15 mouse cellular contexts compared by ENCODE assay signal in genomic region chr6:124811403-124811665, GRCm38 (mm10). TPM values are rescaled to one million over a fixed set of nuclear protein-coding genes. Genes with fewer than 3 reads are reported as not detected.
DNase-seq lines count a peak whose midpoint lies in the region; ATAC-seq and TF ChIP-seq lines count a peak whose summit lies in the region.
"Had no signal": no experiment of that assay in that cellular context is flagged by ENCODE, and none has a peak within 500 bp of the region (broad histone marks: within the 10 kb centered on the region; RNA-seq: fewer than 3 reads in every experiment).

No protein-coding gene starts in this region.

- peaks cover 72% of the 10 kb centered on the region for H3K4me1 ChIP-seq in midbrain, embryonic 10.5 days
- peaks cover 42% of the 10 kb centered on the region for H3K4me1 ChIP-seq in midbrain, embryonic 16.5 days (ENCODE audit: control insufficient read depth, insufficient read depth, low read length)
- peaks cover 57% of the 10 kb centered on the region for H3K4me1 ChIP-seq in limb, embryonic 15.5 days
- peaks cover 48% of the 10 kb centered on the region for H3K4me1 ChIP-seq in stomach, embryonic 15.5 days

- no peak for DNase-seq in gastrocnemius, adult 2 months
- no peak for DNase-seq in gastrocnemius, postnatal 36 days
- no peak for DNase-seq in midbrain, embryonic 10.5 days (ENCODE audit: low spot score)
- no peak for DNase-seq in spleen, adult 18-20 months
- DNase-seq in kidney, adult 11 months: no peak
- DNase-seq: adrenal gland, postnatal 14 days; forebrain, postnatal 0 days; kidney, adult 18-20 months; kidney, postnatal 4 days had no signal

- no peaks in the 10 kb centered on the region for H3K27me3 ChIP-seq in midbrain, embryonic 10.5 days (ENCODE audit: low read depth, poor library complexity, severe bottlenecking)
- no peaks in the 10 kb centered on the region for H3K27me3 ChIP-seq in midbrain, embryonic 16.5 days (ENCODE audit: control insufficient read depth, insufficient read depth, low read depth, low read length)
- no peaks in the 10 kb centered on the region for H3K27me3 ChIP-seq in limb, embryonic 15.5 days
- no peaks in the 10 kb centered on the region for H3K27me3 ChIP-seq in stomach, embryonic 15.5 days (replicated peaks)
- H3K27me3 ChIP-seq: hindbrain, embryonic 12.5 days had no signal

- peak overlapping the region; percentile 99 for H3K27ac ChIP-seq in gastrocnemius, adult 2 months
- H3K27ac ChIP-seq in midbrain, embryonic 10.5 days (replicated peaks): no peak overlapping the region
- H3K27ac ChIP-seq in midbrain, embryonic 16.5 days (ENCODE audit: low read length): no peak overlapping the region
- peak overlapping the region; percentile 96; the same call in 1 of the 2 replicates for H3K27ac ChIP-seq in limb, embryonic 15.5 days
- H3K27ac ChIP-seq in stomach, embryonic 15.5 days: peak overlapping the region; percentile 14; the same call in 1 of the 2 replicates
- H3K27ac ChIP-seq: hindbrain, embryonic 12.5 days had no signal

- intact Hi-C loops in gastrocnemius, adult 2 months (cut with DNase I): no loop called here
- intact Hi-C loops in gastrocnemius, postnatal 36 days (cut with DNase I): no loop called here

- 84% methylated on average over 4 of the region's 4 CpGs for WGBS in midbrain, embryonic 10.5 days
- WGBS in midbrain, embryonic 16.5 days: 82% methylated on average over 4 of the region's 4 CpGs
- WGBS in limb, embryonic 15.5 days: 68% methylated on average over 4 of the region's 4 CpGs
- WGBS in stomach, embryonic 15.5 days: 73% methylated on average over 4 of the region's 4 CpGs

- H3K36me3 ChIP-seq in midbrain, embryonic 10.5 days: peaks cover 46% of the 10 kb centered on the region
- peaks cover 7% of the 10 kb centered on the region; the same call in 1 of the 2 replicates for H3K36me3 ChIP-seq in midbrain, embryonic 16.5 days (ENCODE audit: control insufficient read depth, insufficient read depth, low read length)
- peaks cover 39% of the 10 kb centered on the region for H3K36me3 ChIP-seq in limb, embryonic 15.5 days
- peaks cover 16% of the 10 kb centered on the region for H3K36me3 ChIP-seq in stomach, embryonic 15.5 days

- TF ChIP-seq CTCF in gastrocnemius, adult 2 months (IDR thresholded peaks at IDR 0.05): no peak

- ATAC-seq in midbrain, embryonic 16.5 days: no peak
- no peak for ATAC-seq in limb, embryonic 15.5 days (ENCODE audit: insufficient number of reproducible peaks, low FRiP score, low TSS enrichment, low read depth)
- no peak for ATAC-seq in stomach, embryonic 15.5 days (ENCODE audit: insufficient read depth, low FRiP score, low read depth)
- ATAC-seq: forebrain, postnatal 0 days; lung, postnatal 0 days had no signal

- no peak overlapping the region for H3K4me2 ChIP-seq in midbrain, embryonic 16.5 days (ENCODE audit: low read length)
- H3K4me2 ChIP-seq in limb, embryonic 15.5 days: no peak overlapping the region
- 0 out of 2 replicates have a peak overlapping the region, but pooled peaks have one; percentile 79 for H3K4me2 ChIP-seq in stomach, embryonic 15.5 days

- no peak overlapping the region for H3K9ac ChIP-seq in midbrain, embryonic 16.5 days (ENCODE audit: low read depth, low read length)
- H3K9ac ChIP-seq in limb, embryonic 15.5 days: no peak overlapping the region
- H3K9ac ChIP-seq in stomach, embryonic 15.5 days: no peak overlapping the region
- H3K9ac ChIP-seq: forebrain, postnatal 0 days; hindbrain, embryonic 12.5 days had no signal

- no peaks in the 10 kb centered on the region for H3K9me3 ChIP-seq in midbrain, embryonic 10.5 days (replicated peaks)
- no peaks in the 10 kb centered on the region for H3K9me3 ChIP-seq in midbrain, embryonic 16.5 days (replicated peaks; ENCODE audit: control insufficient read depth, low read length, poor library complexity, severe bottlenecking)
- H3K9me3 ChIP-seq in limb, embryonic 15.5 days: no peaks in the 10 kb centered on the region
- no peaks in the 10 kb centered on the region for H3K9me3 ChIP-seq in stomach, embryonic 15.5 days
- H3K9me3 ChIP-seq: hindbrain, embryonic 12.5 days had no signal

- peak overlapping the region; percentile 90 for H3K4me3 ChIP-seq in gastrocnemius, adult 2 months
- peak overlapping the region; percentile 75; the same call in 1 of the 2 replicates for H3K4me3 ChIP-seq in midbrain, embryonic 10.5 days
- H3K4me3 ChIP-seq in midbrain, embryonic 16.5 days (ENCODE audit: low read depth, low read length): no peak overlapping the region
- H3K4me3 ChIP-seq in limb, embryonic 15.5 days: no peak overlapping the region
- no peak overlapping the region for H3K4me3 ChIP-seq in stomach, embryonic 15.5 days (replicated peaks)
- H3K4me3 ChIP-seq: hindbrain, embryonic 12.5 days had no signal

RNA-seq across cellular contexts. Expression of gene Tpi1, which starts 2.8 kb away (rescaled TPM):
- 1,000 to 10,000 TPM; 2,224 to 2,391 TPM for total RNA-seq in gastrocnemius, adult 2 months (2021)
- 1,000 to 10,000 TPM; 2,608 to 3,105 TPM for total RNA-seq in gastrocnemius, postnatal 36 days (2021)
- 786 and 953 TPM in 2 replicates for polyA plus RNA-seq in midbrain, embryonic 10.5 days (2016; fragmentation: Nextera tagmentation; extraction: Ambion mirVana)
- polyA plus RNA-seq in midbrain, embryonic 16.5 days (2015; fragmentation: Nextera tagmentation; extraction: Ambion mirVana): 415 and 461 TPM in 2 replicates
- polyA plus RNA-seq in limb, embryonic 15.5 days (2015; fragmentation: Nextera tagmentation; extraction: Ambion mirVana): 940 and 1,131 TPM in 2 replicates
- 890 and 914 TPM in 2 replicates for polyA plus RNA-seq in stomach, embryonic 15.5 days (2015; fragmentation: Nextera tagmentation; extraction: Ambion mirVana)

RNA-seq across cellular contexts. Expression of gene Spsb2, which starts 2.9 kb away (rescaled TPM):
- total RNA-seq in gastrocnemius, adult 2 months (2021): 1 to 10 TPM; 2.0 to 2.5 TPM
- total RNA-seq in gastrocnemius, postnatal 36 days (2021): 1 to 10 TPM; 2.3 to 2.5 TPM
- polyA plus RNA-seq in midbrain, embryonic 10.5 days (2016; fragmentation: Nextera tagmentation; extraction: Ambion mirVana): 8.8 and 10.0 TPM in 2 replicates
- polyA plus RNA-seq in midbrain, embryonic 16.5 days (2015; fragmentation: Nextera tagmentation; extraction: Ambion mirVana): 9.6 and 10.1 TPM in 2 replicates
- 14.1 and 15.5 TPM in 2 replicates for polyA plus RNA-seq in limb, embryonic 15.5 days (2015; fragmentation: Nextera tagmentation; extraction: Ambion mirVana)
- 11.7 and 12.7 TPM in 2 replicates for polyA plus RNA-seq in stomach, embryonic 15.5 days (2015; fragmentation: Nextera tagmentation; extraction: Ambion mirVana)

RNA-seq across cellular contexts. Expression of gene Usp5, which starts 17.9 kb away (rescaled TPM):
- 10 to 100 TPM; 43.4 to 50.1 TPM for total RNA-seq in gastrocnemius, adult 2 months (2021)
- 10 to 100 TPM; 41.7 to 43.2 TPM for total RNA-seq in gastrocnemius, postnatal 36 days (2021)
- polyA plus RNA-seq in midbrain, embryonic 10.5 days (2016; fragmentation: Nextera tagmentation; extraction: Ambion mirVana): 212 and 228 TPM in 2 replicates
- 220 and 223 TPM in 2 replicates for polyA plus RNA-seq in midbrain, embryonic 16.5 days (2015; fragmentation: Nextera tagmentation; extraction: Ambion mirVana)
- polyA plus RNA-seq in limb, embryonic 15.5 days (2015; fragmentation: Nextera tagmentation; extraction: Ambion mirVana): 134 and 136 TPM in 2 replicates
- polyA plus RNA-seq in stomach, embryonic 15.5 days (2015; fragmentation: Nextera tagmentation; extraction: Ambion mirVana): 116 and 125 TPM in 2 replicates

RNA-seq across cellular contexts. Expression of gene Cdca3, which starts 18.0 kb away (rescaled TPM):
- under 1 TPM; 0.26 to 0.31 TPM for total RNA-seq in gastrocnemius, adult 2 months (2021)
- total RNA-seq in gastrocnemius, postnatal 36 days (2021): 1 to 10 TPM; 1.5 to 1.8 TPM
- 258 and 273 TPM in 2 replicates for polyA plus RNA-seq in midbrain, embryonic 10.5 days (2016; fragmentation: Nextera tagmentation; extraction: Ambion mirVana)
- 18.2 and 19.5 TPM in 2 replicates for polyA plus RNA-seq in midbrain, embryonic 16.5 days (2015; fragmentation: Nextera tagmentation; extraction: Ambion mirVana)
- polyA plus RNA-seq in limb, embryonic 15.5 days (2015; fragmentation: Nextera tagmentation; extraction: Ambion mirVana): 124 and 141 TPM in 2 replicates
- 141 and 159 TPM in 2 replicates for polyA plus RNA-seq in stomach, embryonic 15.5 days (2015; fragmentation: Nextera tagmentation; extraction: Ambion mirVana)

RNA-seq across cellular contexts. Expression of gene Gnb3, which starts 28.7 kb away (rescaled TPM):
- 1 to 10 TPM in 1 of 2 experiments, under 1 TPM in 1; 0.75 to 1.4 TPM for total RNA-seq in gastrocnemius, adult 2 months (2021)
- 1 to 10 TPM; 1.2 to 1.6 TPM for total RNA-seq in gastrocnemius, postnatal 36 days (2021)
- 0.89 and 3.4 TPM in 2 replicates for polyA plus RNA-seq in midbrain, embryonic 10.5 days (2016; fragmentation: Nextera tagmentation; extraction: Ambion mirVana)
- 2.3 and 2.4 TPM in 2 replicates for polyA plus RNA-seq in midbrain, embryonic 16.5 days (2015; fragmentation: Nextera tagmentation; extraction: Ambion mirVana)
- 0.96 and 3.2 TPM in 2 replicates for polyA plus RNA-seq in limb, embryonic 15.5 days (2015; fragmentation: Nextera tagmentation; extraction: Ambion mirVana)
- polyA plus RNA-seq in stomach, embryonic 15.5 days (2015; fragmentation: Nextera tagmentation; extraction: Ambion mirVana): 0.97 and 1.1 TPM in 2 replicates
- polyA plus RNA-seq: C2C12 had no signal

Comparison
In these comparisons a context has a peak if more than half of its experiments do, and no peak if none do; other contexts are left out.
1. H3K4me3 ChIP-seq: peak in gastrocnemius, adult 2 months (single experiment) and midbrain, embryonic 10.5 days (single experiment); none in midbrain, embryonic 16.5 days (single experiment), limb, embryonic 15.5 days (single experiment) and stomach, embryonic 15.5 days (single experiment).
2. H3K27ac ChIP-seq: peak in gastrocnemius, adult 2 months (single experiment), limb, embryonic 15.5 days (single experiment) and stomach, embryonic 15.5 days (single experiment); none in midbrain, embryonic 10.5 days (single experiment) and midbrain, embryonic 16.5 days (single experiment).